Mouse (Mus musculus): ENCODE results near the gene Sipa1. TPM values are rescaled to one million over a fixed set of nuclear protein-coding genes. Genes with fewer than 3 reads are reported as not detected.
A peak's percentile ranks its signal among the peaks of the same experiment; 100 is the strongest.

The Sipa1 gene
- polyA plus RNA-seq, 1 experiment from 2014 or later, result 28.1 TPM

DNA sequence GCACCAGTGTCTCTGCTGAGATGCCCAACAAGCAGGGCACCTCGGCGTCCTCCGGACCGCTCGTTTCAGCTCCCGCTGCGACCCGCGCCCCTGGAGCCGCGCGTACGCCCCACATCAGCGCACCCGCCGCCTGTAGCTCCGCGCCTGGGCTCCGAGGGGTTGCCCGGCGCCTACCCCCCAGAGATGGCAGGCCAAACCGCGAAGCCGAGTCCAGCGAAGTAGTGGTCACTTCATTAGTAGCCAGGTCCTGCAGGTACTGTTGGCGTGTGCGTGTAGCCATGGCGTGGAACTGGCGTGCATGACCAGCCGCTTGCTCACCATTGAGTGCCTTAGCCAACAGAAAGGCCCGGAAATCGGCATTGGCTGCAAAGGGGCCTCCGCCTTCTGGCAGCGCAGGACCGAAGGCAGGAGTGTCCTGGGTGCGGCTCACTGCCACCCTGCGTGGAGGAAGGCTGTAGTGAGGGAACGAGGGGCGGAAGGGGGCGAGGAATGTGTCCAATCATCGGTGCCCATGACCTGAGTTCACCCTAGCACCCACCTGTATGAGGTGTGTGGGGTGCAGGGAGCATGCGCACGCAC, 8.7 kb downstream of the Sipa1 start:
- 22% methylated on average over 43 of the region's 43 CpGs for WGBS
- no peak for ATAC-seq (ENCODE audit: insufficient number of reproducible peaks, low FRiP score)
- no peaks in the 10 kb centered on the region for H3K9me3 ChIP-seq (replicated peaks)
- peaks cover 83% of the 10 kb centered on the region for H3K36me3 ChIP-seq
- no peak overlapping the region for H3K27ac ChIP-seq (ENCODE audit: poor library complexity, severe bottlenecking)
- H3K9ac ChIP-seq, result peak overlapping the region; percentile 4; the same call in 1 of the 2 replicates
- peaks cover 22% of the 10 kb centered on the region for H3K27me3 ChIP-seq (replicated peaks)
- H3K4me3 ChIP-seq, result peak overlapping the region; percentile 39
- H3K4me1 ChIP-seq (replicated peaks), result peaks cover 10% of the 10 kb centered on the region
- peak overlapping the region; percentile 65 for H3K4me2 ChIP-seq

DNA sequence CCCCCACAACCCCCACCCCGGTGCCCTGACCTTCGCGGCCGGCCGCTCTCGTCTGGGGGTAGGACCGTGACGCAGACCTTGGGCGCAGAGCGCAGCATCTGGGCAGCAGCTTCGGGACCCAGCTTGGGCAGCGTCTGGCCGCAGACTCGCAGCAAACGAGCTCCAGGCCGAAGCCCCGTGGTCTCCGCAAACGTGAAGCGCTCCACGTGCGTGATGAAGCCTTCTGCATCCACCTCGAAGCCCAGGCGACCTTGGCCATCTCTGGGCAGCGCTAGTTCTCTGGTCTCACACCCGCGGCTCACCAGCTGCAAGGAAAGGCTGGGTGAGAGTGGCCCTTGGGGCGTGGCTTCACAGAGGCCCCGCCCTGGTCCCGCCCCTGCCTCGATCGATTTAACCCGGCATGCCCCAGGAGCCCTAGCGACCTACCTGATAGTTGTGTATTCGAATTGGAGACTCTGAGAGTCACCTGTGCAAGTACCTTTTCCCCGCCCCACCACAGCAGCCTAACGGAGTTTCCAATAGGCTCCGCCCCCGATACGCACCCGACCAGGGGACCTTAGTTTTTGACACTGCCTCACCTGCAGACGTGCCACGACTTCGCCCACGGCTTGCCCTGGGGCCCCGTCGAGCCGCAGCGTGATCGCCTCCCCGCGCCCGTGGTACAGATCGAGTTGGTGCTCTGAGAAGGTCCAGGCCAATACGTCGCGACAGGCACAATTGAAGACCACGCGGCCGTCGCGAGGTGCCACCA, 9.4 kb downstream of the Sipa1 start:
- peak overlapping the region; percentile 65 for H3K4me2 ChIP-seq
- peak overlapping the region; percentile 4 for H3K9ac ChIP-seq
- H3K36me3 ChIP-seq, result peaks cover 76% of the 10 kb centered on the region
- peaks cover 17% of the 10 kb centered on the region for H3K4me1 ChIP-seq (replicated peaks)
- peaks cover 22% of the 10 kb centered on the region for H3K27me3 ChIP-seq (replicated peaks)
- ATAC-seq (ENCODE audit: insufficient number of reproducible peaks, low FRiP score), result peak; percentile 68
- H3K9me3 ChIP-seq (replicated peaks), result no peaks in the 10 kb centered on the region
- no peak overlapping the region for H3K27ac ChIP-seq (ENCODE audit: poor library complexity, severe bottlenecking)
- WGBS, result 17% methylated on average over 62 of the region's 62 CpGs
- H3K4me3 ChIP-seq, result peak overlapping the region; percentile 39

DNA sequence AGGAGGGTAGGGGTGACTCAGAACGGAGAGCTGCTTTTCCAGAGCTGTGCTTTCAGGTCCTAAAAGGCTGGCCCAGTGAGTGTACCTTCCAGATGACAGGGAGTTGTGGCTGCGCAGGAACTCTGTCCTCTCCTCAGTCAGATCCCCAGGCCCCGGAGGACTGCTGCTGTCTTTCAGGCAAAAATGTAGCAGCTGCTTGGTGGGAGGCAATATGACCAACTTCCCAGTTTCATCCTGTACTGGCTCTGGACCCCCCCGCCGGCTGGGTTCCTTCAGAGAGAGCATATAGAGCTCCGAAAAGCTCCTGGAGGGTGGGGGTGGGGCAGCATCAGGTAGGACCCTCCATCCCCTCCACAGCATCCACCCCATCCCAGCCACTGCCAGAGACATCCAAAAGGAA, 10.9 kb downstream of the Sipa1 start:
- no peaks in the 10 kb centered on the region for H3K9me3 ChIP-seq (replicated peaks)
- peaks cover 71% of the 10 kb centered on the region for H3K36me3 ChIP-seq
- peaks cover 32% of the 10 kb centered on the region for H3K4me1 ChIP-seq (replicated peaks)
- no peak overlapping the region for H3K4me2 ChIP-seq
- WGBS, result 82% methylated on average over 6 of the region's 6 CpGs
- ATAC-seq (ENCODE audit: insufficient number of reproducible peaks, low FRiP score), result no peak
- H3K4me3 ChIP-seq, result no peak overlapping the region
- H3K9ac ChIP-seq, result no peak overlapping the region
- H3K27ac ChIP-seq (ENCODE audit: poor library complexity, severe bottlenecking), result no peak overlapping the region
- peaks cover 22% of the 10 kb centered on the region for H3K27me3 ChIP-seq (replicated peaks)

DNA sequence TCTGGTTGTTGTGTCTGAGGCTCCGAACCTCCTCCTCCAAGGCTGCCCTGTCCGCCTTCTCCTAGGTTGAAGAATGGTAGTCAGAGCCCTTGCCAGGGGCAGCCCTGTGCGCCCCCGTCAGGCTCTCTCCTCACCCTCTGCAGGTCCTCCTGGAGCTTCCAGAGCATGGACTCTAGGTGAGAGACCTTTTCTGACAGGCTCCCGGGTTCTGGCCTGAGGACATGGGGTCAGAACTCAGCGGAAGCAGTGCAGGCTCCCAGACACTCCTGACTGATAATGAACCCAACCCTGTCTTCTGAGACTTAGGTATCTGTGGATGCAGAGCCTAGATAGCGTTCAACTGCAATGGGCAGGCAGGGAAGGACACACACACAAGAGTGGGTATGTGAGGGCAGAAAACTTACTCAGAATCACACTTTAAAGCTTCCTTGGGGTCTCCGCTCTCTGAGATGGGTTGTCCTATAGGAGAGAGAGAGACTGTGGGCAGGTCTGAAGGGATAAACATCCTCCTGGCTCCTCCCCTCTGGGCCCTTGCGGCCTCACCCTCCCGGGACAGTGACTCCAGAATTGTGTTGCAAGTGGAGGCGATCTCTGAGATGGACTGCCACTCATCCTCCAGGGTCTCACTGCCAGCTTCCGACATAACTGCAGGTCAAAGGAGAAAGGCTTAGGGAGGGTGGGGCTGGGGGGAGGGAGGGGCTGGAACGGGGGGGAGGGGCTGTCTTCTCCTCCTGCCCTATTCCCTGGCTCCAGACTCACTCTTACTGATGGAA, 11.8 kb downstream of the Sipa1 start:
- H3K27me3 ChIP-seq (replicated peaks), result peaks cover 21% of the 10 kb centered on the region
- no peaks in the 10 kb centered on the region for H3K9me3 ChIP-seq (replicated peaks)
- H3K4me2 ChIP-seq, result no peak overlapping the region
- ATAC-seq (ENCODE audit: insufficient number of reproducible peaks, low FRiP score), result no peak
- H3K36me3 ChIP-seq, result peaks cover 75% of the 10 kb centered on the region
- 53% methylated on average over 13 of the region's 13 CpGs for WGBS
- H3K27ac ChIP-seq (ENCODE audit: poor library complexity, severe bottlenecking), result no peak overlapping the region
- H3K4me3 ChIP-seq, result no peak overlapping the region
- H3K9ac ChIP-seq, result no peak overlapping the region
- H3K4me1 ChIP-seq (replicated peaks), result peaks cover 32% of the 10 kb centered on the region

GRCm38 (mm10) chr19:5649298-5649741, 14.2 kb downstream of the Sipa1 start:
- peak overlapping the region; percentile 69 for H3K4me2 ChIP-seq
- ATAC-seq (ENCODE audit: insufficient number of reproducible peaks, low FRiP score), result no peak
- peak overlapping the region; percentile 80 for H3K27ac ChIP-seq (ENCODE audit: poor library complexity, severe bottlenecking)
- WGBS, result 72% methylated on average over 6 of the region's 6 CpGs
- peak overlapping the region; percentile 38 for H3K4me3 ChIP-seq
- H3K4me1 ChIP-seq (replicated peaks), result peaks cover 25% of the 10 kb centered on the region
- peaks cover 76% of the 10 kb centered on the region for H3K36me3 ChIP-seq
- no peaks in the 10 kb centered on the region for H3K27me3 ChIP-seq (replicated peaks)
- peak overlapping the region; percentile 62 for H3K9ac ChIP-seq
- no peaks in the 10 kb centered on the region for H3K9me3 ChIP-seq (replicated peaks)

GRCm38 (mm10) chr19:5648401-5649297, 14.9 kb downstream of the Sipa1 start:
- Histone ChIP-seq H3K9ac (peak overlapping the region; percentile 62), H3K9me3 (replicated peaks) (no peaks in the 10 kb centered on the region), H3K27me3 (replicated peaks) (no peaks in the 10 kb centered on the region), H3K36me3 (peaks cover 76% of the 10 kb centered on the region), H3K4me3 (peak overlapping the region; percentile 38), H3K4me1 (replicated peaks) (peaks cover 22% of the 10 kb centered on the region), H3K4me2 (peak overlapping the region; percentile 69), H3K27ac (ENCODE audit: poor library complexity, severe bottlenecking) (peak overlapping the region; percentile 80)
- WGBS, result 10% methylated on average over 26 of the region's 26 CpGs
- peak; percentile 79 for ATAC-seq (ENCODE audit: insufficient number of reproducible peaks, low FRiP score)

GRCm38 (mm10) chr19:5647791-5648190, 15.7 kb downstream of the Sipa1 start:
- WGBS, result 89% methylated on average over 6 of the region's 6 CpGs
- Histone ChIP-seq H3K4me1 (replicated peaks) (peaks cover 22% of the 10 kb centered on the region), H3K27ac (ENCODE audit: poor library complexity, severe bottlenecking) (peak overlapping the region; percentile 80), H3K36me3 (peaks cover 79% of the 10 kb centered on the region), H3K4me3 (no peak overlapping the region), H3K9ac (no peak overlapping the region), H3K9me3 (replicated peaks) (no peaks in the 10 kb centered on the region), H3K27me3 (replicated peaks) (no peaks in the 10 kb centered on the region), H3K4me2 (no peak overlapping the region)
- ATAC-seq (ENCODE audit: insufficient number of reproducible peaks, low FRiP score), result no peak

DNA sequence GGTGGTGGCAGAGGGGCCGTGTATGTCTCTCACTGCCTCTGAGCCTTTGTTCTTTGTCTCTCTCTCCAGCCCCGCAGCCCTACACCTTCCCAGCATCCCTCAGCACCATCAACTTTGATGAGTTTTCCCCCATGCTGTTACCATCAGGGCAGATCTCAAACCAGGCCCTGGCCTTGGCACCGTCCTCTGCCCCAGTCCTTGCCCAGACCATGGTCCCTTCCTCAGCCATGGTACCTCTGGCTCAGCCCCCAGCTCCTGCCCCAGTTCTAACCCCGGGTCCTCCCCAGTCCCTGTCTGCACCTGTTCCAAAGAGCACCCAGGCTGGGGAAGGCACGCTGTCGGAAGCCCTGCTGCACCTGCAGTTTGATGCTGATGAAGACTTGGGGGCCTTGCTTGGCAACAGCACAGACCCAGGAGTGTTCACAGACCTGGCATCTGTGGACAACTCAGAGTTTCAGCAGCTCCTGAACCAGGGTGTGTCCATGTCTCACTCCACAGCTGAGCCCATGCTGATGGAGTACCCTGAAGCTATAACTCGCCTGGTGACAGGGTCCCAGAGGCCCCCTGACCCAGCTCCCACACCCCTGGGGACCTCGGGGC, 16.7 kb downstream of the Sipa1 start:
- Histone ChIP-seq H3K27ac (ENCODE audit: poor library complexity, severe bottlenecking) (no peak overlapping the region), H3K4me1 (replicated peaks) (peaks cover 22% of the 10 kb centered on the region), H3K36me3 (peaks cover 79% of the 10 kb centered on the region), H3K4me2 (no peak overlapping the region), H3K4me3 (no peak overlapping the region), H3K27me3 (replicated peaks) (no peaks in the 10 kb centered on the region), H3K9me3 (replicated peaks) (no peaks in the 10 kb centered on the region), H3K9ac (no peak overlapping the region)
- ATAC-seq (ENCODE audit: insufficient number of reproducible peaks, low FRiP score), result no peak
- 87% methylated on average over 8 of the region's 8 CpGs for WGBS

DNA sequence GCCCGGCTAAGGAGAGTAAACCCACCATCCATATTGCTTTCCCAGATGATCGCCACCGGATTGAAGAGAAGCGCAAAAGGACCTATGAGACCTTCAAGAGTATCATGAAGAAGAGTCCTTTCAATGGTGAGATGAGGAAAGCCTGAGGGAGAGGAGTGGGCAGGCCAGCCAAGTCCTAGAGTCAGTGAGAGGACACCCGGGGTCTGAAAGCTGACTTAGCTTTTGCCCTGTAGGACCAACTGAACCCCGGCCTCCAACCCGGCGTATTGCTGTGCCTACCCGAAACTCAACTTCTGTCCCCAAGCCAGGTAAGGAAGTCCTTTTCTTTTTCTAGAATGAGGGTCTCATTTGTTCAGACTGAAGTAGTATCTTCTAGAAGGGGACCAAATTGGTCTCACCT, 18.2 kb downstream of the Sipa1 start:
- no peaks in the 10 kb centered on the region for H3K27me3 ChIP-seq (replicated peaks)
- 93% methylated on average over 9 of the region's 9 CpGs for WGBS
- H3K9ac ChIP-seq, result no peak overlapping the region
- no peak overlapping the region for H3K4me3 ChIP-seq
- H3K4me2 ChIP-seq, result no peak overlapping the region
- peaks cover 34% of the 10 kb centered on the region for H3K4me1 ChIP-seq (replicated peaks)
- H3K9me3 ChIP-seq (replicated peaks), result no peaks in the 10 kb centered on the region
- H3K36me3 ChIP-seq, result peaks cover 79% of the 10 kb centered on the region
- H3K27ac ChIP-seq (ENCODE audit: poor library complexity, severe bottlenecking), result no peak overlapping the region
- ATAC-seq (ENCODE audit: insufficient number of reproducible peaks, low FRiP score), result no peak

- Histone ChIP-seq H3K4me3 (no peak overlapping the region), H3K4me2 (no peak overlapping the region), H3K4me1 (replicated peaks) (peaks cover 39% of the 10 kb centered on the region), H3K27ac (ENCODE audit: poor library complexity, severe bottlenecking) (no peak overlapping the region), H3K9me3 (replicated peaks) (no peaks in the 10 kb centered on the region), H3K9ac (no peak overlapping the region), H3K27me3 (replicated peaks) (no peaks in the 10 kb centered on the region), H3K36me3 (peaks cover 81% of the 10 kb centered on the region)
- 84% methylated on average over 8 of the region's 8 CpGs for WGBS
- ATAC-seq (ENCODE audit: insufficient number of reproducible peaks, low FRiP score), result no peak
These were observed 21.9 kb downstream of the Sipa1 start for GRCm38 (mm10) chr19:5641641-5642040.
